Mouse (Mus musculus) frontal cortex, postnatal 14 days (tissue): ENCODE data around the gene Ilkap.

Experiments
- DNase-seq, 2 experiments: peaks; one replicate each; pipeline ENCODE4 v3.0.0; 2022; ENCODE audit warnings: low spot score in 2 of 2

Ilkap gene

GRCm38 (mm10) chr1:91398260-91399062, at the start of gene Ilkap:
Gene Ilkap, minus strand, starts transcription at chr1:91398815.
- DNase-seq = peak; percentile 62 to 67

GRCm38 (mm10) chr1:91446511-91446910, 47.9 kb upstream of the Ilkap start:
- no peak for DNase-seq

- no peak for DNase-seq
Observed at GRCm38 (mm10) chr1:91446060-91446459, 47.4 kb upstream of the Ilkap start.

- DNase-seq = no peak
Observed at GRCm38 (mm10) chr1:91444841-91445830, 46.5 kb upstream of the Ilkap start.

- DNase-seq = no peak
Observed at GRCm38 (mm10) chr1:91442350-91442990, 43.9 kb upstream of the Ilkap start.

- DNase-seq = no peak
Observed at GRCm38 (mm10) chr1:91441855-91442254, 43.2 kb upstream of the Ilkap start.

GRCm38 (mm10) chr1:91439776-91440175, 41.2 kb upstream of the Ilkap start:
- DNase-seq = no peak

- DNase-seq = no peak
Observed at GRCm38 (mm10) chr1:91437573-91437972, 39.0 kb upstream of the Ilkap start.

GRCm38 (mm10) chr1:91437083-91437400, 38.4 kb upstream of the Ilkap start:
- DNase-seq = no peak

- no peak for DNase-seq
Observed at GRCm38 (mm10) chr1:91436380-91437082, 37.9 kb upstream of the Ilkap start.

- no peak for DNase-seq
Observed at GRCm38 (mm10) chr1:91435606-91436130, 37.1 kb upstream of the Ilkap start.

GRCm38 (mm10) chr1:91434905-91435304, 36.3 kb upstream of the Ilkap start:
- no peak for DNase-seq

GRCm38 (mm10) chr1:91430761-91431160, 32.1 kb upstream of the Ilkap start:
- no peak for DNase-seq

GRCm38 (mm10) chr1:91429212-91429611, 30.6 kb upstream of the Ilkap start:
- no peak for DNase-seq

- DNase-seq = peak; percentile 40 to 75
Observed at GRCm38 (mm10) chr1:91428614-91429013, 30.0 kb upstream of the Ilkap start.

- no peak for DNase-seq
Observed at GRCm38 (mm10) chr1:91426397-91426796, 27.8 kb upstream of the Ilkap start.

- DNase-seq = no peak
Observed at GRCm38 (mm10) chr1:91420601-91421065, 22.0 kb upstream of the Ilkap start.

GRCm38 (mm10) chr1:91419862-91420600, 21.4 kb upstream of the Ilkap start:
- DNase-seq = no peak

- no peak for DNase-seq
Observed at GRCm38 (mm10) chr1:91417991-91418390, 19.4 kb upstream of the Ilkap start.

- no peak for DNase-seq
Observed at GRCm38 (mm10) chr1:91415311-91415710, 16.7 kb upstream of the Ilkap start.
